Mouse (Mus musculus): Measurements from ENCODE around the gene Ppy.

DNA sequence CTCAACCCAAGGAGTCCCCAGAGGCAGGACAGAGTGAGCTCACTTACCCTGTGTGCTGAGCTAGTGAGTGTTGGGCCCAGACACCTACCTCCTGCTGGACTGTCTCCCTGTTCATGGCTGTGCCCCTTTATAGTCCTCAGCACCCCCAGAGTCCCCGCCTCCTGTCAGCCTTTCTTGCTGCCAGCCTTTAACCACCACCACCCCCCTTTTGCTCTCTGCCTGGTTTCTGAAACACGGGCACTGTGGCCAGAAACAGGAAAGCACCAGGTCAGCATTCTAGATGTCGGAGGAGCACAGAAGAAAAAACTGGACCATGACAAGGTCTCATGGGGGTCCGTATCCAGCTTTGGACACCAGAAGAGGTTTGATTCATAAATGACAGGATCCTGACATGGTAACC lies at the start of gene Ppy:
- TF ChIP-seq POLR2A (IDR thresholded peaks at IDR 0.05; ENCODE audit: insufficient read length, low read depth) (no peak), MYOD1 (IDR thresholded peaks at IDR 0.05; ENCODE audit: control insufficient read depth in 1 of 3, insufficient read length in 2 of 3, low read depth in 2 of 3) (no peak), TCF12 (IDR thresholded peaks at IDR 0.05; ENCODE audit: insufficient read depth, poor library complexity, severe bottlenecking) (no peak)

Data from myocyte (in vitro differentiated cells).